In the genomic region with DNA sequence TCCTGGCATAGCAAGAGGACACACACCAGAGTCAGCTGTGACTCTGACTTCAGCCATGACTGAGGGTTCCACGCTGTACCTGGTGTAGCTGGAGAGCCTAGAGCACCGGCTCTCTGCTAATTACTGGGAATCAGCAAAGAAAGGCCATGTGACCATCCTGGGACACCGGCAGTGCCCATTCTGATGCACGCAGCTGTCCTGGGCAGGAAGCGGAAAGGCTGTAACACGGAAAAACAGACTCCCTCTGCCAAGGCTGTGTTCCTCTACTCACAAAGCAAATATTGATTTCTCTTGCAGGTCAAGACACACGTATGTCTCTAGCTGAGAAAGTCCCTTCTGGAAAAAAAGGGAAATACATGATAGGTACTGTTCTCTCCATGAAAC, we compare ENCODE assay signal across 11 mouse cellular contexts. TPM values are rescaled to one million over a fixed set of nuclear protein-coding genes. Genes with fewer than 3 reads are reported as not detected.
DNase-seq lines count a peak whose midpoint lies in the region; ATAC-seq and TF ChIP-seq lines count a peak whose summit lies in the region.
"Had no signal": no experiment of that assay in that cellular context is flagged by ENCODE, and none has a peak within 500 bp of the region (broad histone marks: within the 10 kb centered on the region; RNA-seq: fewer than 3 reads in every experiment).

No protein-coding gene starts in this region.

- H3K27me3 ChIP-seq in liver, adult 2 months (ENCODE audit: control insufficient read depth, insufficient read depth, low read length) = no peaks in the 10 kb centered on the region
- no peaks in the 10 kb centered on the region for H3K27me3 ChIP-seq in kidney, adult 2 months (replicated peaks; ENCODE audit: control insufficient read depth, insufficient read depth, low read length)
- H3K27me3 ChIP-seq in liver, embryonic 15.5 days = no peaks in the 10 kb centered on the region
- no peaks in the 10 kb centered on the region for H3K27me3 ChIP-seq in stomach, embryonic 15.5 days (replicated peaks)
- H3K27me3 ChIP-seq in midbrain, postnatal 0 days (ENCODE audit: insufficient read depth, low read length) = no peaks in the 10 kb centered on the region

- no peak overlapping the region for H3K9ac ChIP-seq in liver, adult 2 months (ENCODE audit: low read depth, low read length)
- H3K9ac ChIP-seq in liver, embryonic 15.5 days = no peak overlapping the region
- no peak overlapping the region for H3K9ac ChIP-seq in stomach, embryonic 15.5 days
- no peak overlapping the region for H3K9ac ChIP-seq in midbrain, postnatal 0 days (replicated peaks; ENCODE audit: low read length, poor library complexity, severe bottlenecking)

- H3K79me2 ChIP-seq in liver, adult 2 months (ENCODE audit: control insufficient read depth, insufficient read depth, low read length) = no peaks in the 10 kb centered on the region

- no peak overlapping the region for H3K4me3 ChIP-seq in liver, adult 2 months (ENCODE audit: insufficient read depth, low read depth, low read length)
- H3K4me3 ChIP-seq in kidney, adult 2 months (ENCODE audit: insufficient read depth, low read depth, low read length) = no peak overlapping the region
- no peak overlapping the region for H3K4me3 ChIP-seq in liver, embryonic 15.5 days (replicated peaks)
- no peak overlapping the region for H3K4me3 ChIP-seq in stomach, embryonic 15.5 days (replicated peaks)
- no peak overlapping the region for H3K4me3 ChIP-seq in midbrain, postnatal 0 days (ENCODE audit: low read depth, low read length)
- no peak overlapping the region for H3K4me3 ChIP-seq in layer of hippocampus, adult 2 months

- no peaks in the 10 kb centered on the region for H3K36me3 ChIP-seq in liver, adult 2 months (ENCODE audit: control insufficient read depth, insufficient read depth, low read length)
- no peaks in the 10 kb centered on the region for H3K36me3 ChIP-seq in kidney, adult 2 months (ENCODE audit: control insufficient read depth, insufficient read depth, low read length)
- no peaks in the 10 kb centered on the region for H3K36me3 ChIP-seq in liver, embryonic 15.5 days (replicated peaks)
- no peaks in the 10 kb centered on the region for H3K36me3 ChIP-seq in stomach, embryonic 15.5 days
- no peaks in the 10 kb centered on the region for H3K36me3 ChIP-seq in midbrain, postnatal 0 days (ENCODE audit: insufficient read depth, low read length)

- H3K4me2 ChIP-seq in liver, embryonic 15.5 days = peak overlapping the region; percentile 32; the same call in 1 of the 2 replicates
- H3K4me2 ChIP-seq in stomach, embryonic 15.5 days = no peak overlapping the region
- no peak overlapping the region for H3K4me2 ChIP-seq in midbrain, postnatal 0 days (ENCODE audit: low read depth, low read length, poor library complexity, severe bottlenecking)

- TF ChIP-seq CTCF in liver, adult 2 months (IDR thresholded peaks at IDR 0.05; ENCODE audit: low read depth, low read length) = no peak
- no peak for TF ChIP-seq CTCF in kidney, adult 2 months (conservative IDR thresholded peaks at IDR 0.05; ENCODE audit: insufficient read depth, insufficient read length, low read depth, low read length)
- TF ChIP-seq CTCF in midbrain, postnatal 0 days (IDR thresholded peaks at IDR 0.05) = no peak
- no peak for TF ChIP-seq CTCF in layer of hippocampus, adult 2 months (conservative IDR thresholded peaks at IDR 0.05)

- H3K27ac ChIP-seq in liver, adult 2 months (replicated peaks; ENCODE audit: insufficient read depth, low read depth, low read length) = peak overlapping the region; percentile 56
- H3K27ac ChIP-seq in kidney, adult 2 months (ENCODE audit: insufficient read depth, low read depth, low read length) = peak overlapping the region; percentile 49
- peak overlapping the region; percentile 35; the same call in 1 of the 2 replicates for H3K27ac ChIP-seq in liver, embryonic 15.5 days (replicated peaks)
- H3K27ac ChIP-seq in stomach, embryonic 15.5 days = peak overlapping the region; percentile 78
- no peak overlapping the region for H3K27ac ChIP-seq in midbrain, postnatal 0 days (ENCODE audit: low read depth, low read length)
- no peak overlapping the region for H3K27ac ChIP-seq in layer of hippocampus, adult 2 months

- no peak for ATAC-seq in liver, embryonic 15.5 days (ENCODE audit: insufficient read depth)
- ATAC-seq in stomach, embryonic 15.5 days (ENCODE audit: insufficient read depth, low FRiP score, low read depth) = no peak
- ATAC-seq in midbrain, postnatal 0 days (ENCODE audit: low FRiP score) = no peak
- ATAC-seq: forebrain, embryonic 16.5 days had no signal

- H3K9me3 ChIP-seq in liver, embryonic 15.5 days (replicated peaks) = no peaks in the 10 kb centered on the region
- H3K9me3 ChIP-seq in stomach, embryonic 15.5 days = no peaks in the 10 kb centered on the region
- H3K9me3 ChIP-seq in midbrain, postnatal 0 days (ENCODE audit: low read length) = no peaks in the 10 kb centered on the region

- 55% methylated on average over 7 of the region's 7 CpGs for WGBS in liver, adult 2 months
- 49% methylated on average over 7 of the region's 7 CpGs for WGBS in kidney, adult 2 months
- 79% methylated on average over 7 of the region's 7 CpGs for WGBS in liver, embryonic 15.5 days (ENCODE audit: insufficient replicate concordance)
- 59% methylated on average over 7 of the region's 7 CpGs for WGBS in stomach, embryonic 15.5 days
- WGBS in midbrain, postnatal 0 days = 75% methylated on average over 7 of the region's 7 CpGs

- DNase-seq in liver, adult 2 months (ENCODE audit: extremely low read depth, low read depth, low spot score) = no peak
- no peak for DNase-seq in liver
- DNase-seq in kidney, adult 2 months = peak; percentile 70
- no peak for DNase-seq in midbrain, postnatal 0 days (ENCODE audit: low spot score)
- DNase-seq in layer of hippocampus, adult 2 months (ENCODE audit: low spot score in 2 of 2) = no peak
- DNase-seq: thymus, adult 18-20 months had no signal

- no peak for TF ChIP-seq POLR2A in liver, adult 2 months (IDR thresholded peaks at IDR 0.05; ENCODE audit: extremely low read depth, insufficient read depth, low read length)
- no peak for TF ChIP-seq POLR2A in kidney, adult 2 months (IDR thresholded peaks at IDR 0.05; ENCODE audit: low read depth, low read length)

- no peaks in the 10 kb centered on the region; the same call in 1 of the 2 replicates for H3K4me1 ChIP-seq in liver, adult 2 months (ENCODE audit: control insufficient read depth, insufficient read depth, low read length)
- peaks cover 21% of the 10 kb centered on the region; the same call in 1 of the 2 replicates for H3K4me1 ChIP-seq in kidney, adult 2 months (ENCODE audit: control insufficient read depth, insufficient read depth, low read length)
- peaks cover 90% of the 10 kb centered on the region for H3K4me1 ChIP-seq in liver, embryonic 15.5 days (replicated peaks)
- peaks cover 22% of the 10 kb centered on the region for H3K4me1 ChIP-seq in stomach, embryonic 15.5 days
- H3K4me1 ChIP-seq in midbrain, postnatal 0 days (ENCODE audit: insufficient read depth, low read length) = no peaks in the 10 kb centered on the region

RNA-seq across cellular contexts. Expression of a gene that starts 12.3 kb away (rescaled TPM):
- total RNA-seq in liver, adult 2 months (2014; rRNA removed) = 4.1 and 7.3 TPM in 2 replicates
- polyA plus RNA-seq in liver, adult 2 months (2012; rRNA removed) = 4.8 and 8.6 TPM in 2 replicates
- 38.8 and 52.7 TPM in 2 replicates for polyA plus RNA-seq in kidney, adult 2 months (2012; rRNA removed)
- polyA plus RNA-seq in liver, embryonic 15.5 days (2015; fragmentation: Nextera tagmentation; extraction: Ambion mirVana) = 12.7 and 14.9 TPM in 2 replicates
- 57.6 and 58.4 TPM in 2 replicates for polyA plus RNA-seq in stomach, embryonic 15.5 days (2015; fragmentation: Nextera tagmentation; extraction: Ambion mirVana)
- total RNA-seq in midbrain, postnatal 0 days (2014; rRNA removed) = 13.8 and 20.2 TPM in 2 replicates
- 17.0 and 19.0 TPM in 2 replicates for polyA plus RNA-seq in midbrain, postnatal 0 days (2015; fragmentation: Nextera tagmentation; extraction: Ambion mirVana)
- 10 to 100 TPM; 13.6 to 15.9 TPM for total RNA-seq in layer of hippocampus, adult 2 months (2021)

RNA-seq across cellular contexts. Expression of a gene that starts 33.5 kb away (rescaled TPM):
- not detected in 2 replicates for total RNA-seq in liver, adult 2 months (2014; rRNA removed)
- not detected in 2 replicates for polyA plus RNA-seq in liver, adult 2 months (2012; rRNA removed)
- polyA plus RNA-seq in kidney, adult 2 months (2012; rRNA removed) = 0.58 TPM in 1 of 2 replicates, not detected in the other
- not detected in 2 replicates for polyA plus RNA-seq in liver, embryonic 15.5 days (2015; fragmentation: Nextera tagmentation; extraction: Ambion mirVana)
- 0.62 and 0.64 TPM in 2 replicates for polyA plus RNA-seq in stomach, embryonic 15.5 days (2015; fragmentation: Nextera tagmentation; extraction: Ambion mirVana)
- not detected in 2 replicates for total RNA-seq in midbrain, postnatal 0 days (2014; rRNA removed)
- polyA plus RNA-seq in midbrain, postnatal 0 days (2015; fragmentation: Nextera tagmentation; extraction: Ambion mirVana) = 0.06 TPM in 1 of 2 replicates, not detected in the other
- total RNA-seq in layer of hippocampus, adult 2 months (2021) = not detected
- total RNA-seq: heart, adult 18-20 months; megakaryocyte, adult 5-6 weeks had no signal
- polyA plus RNA-seq: forebrain, embryonic 16.5 days had no signal

Comparison
In these comparisons a context has a peak if more than half of its experiments do, and no peak if none do; other contexts are left out.
1. H3K27ac ChIP-seq: peak in liver, adult 2 months (single experiment), kidney, adult 2 months (single experiment), liver, embryonic 15.5 days (single experiment) and stomach, embryonic 15.5 days (single experiment); none in midbrain, postnatal 0 days (single experiment) and layer of hippocampus, adult 2 months (single experiment).